Mouse (Mus musculus): ENCODE measurements around the gene Apoa2. TPM values are rescaled to one million over a fixed set of nuclear protein-coding genes. Genes with fewer than 3 reads are reported as not detected.

The Apoa2 gene
- total RNA-seq (2021) = 1 to 10 TPM; 1.7 to 1.8 TPM

- no peak for DNase-seq
Observed at GRCm38 (mm10) chr1:171224857-171225256, at the start of gene Apoa2. Apoa2 (plus strand) TSS chr1:171225054.

DNA sequence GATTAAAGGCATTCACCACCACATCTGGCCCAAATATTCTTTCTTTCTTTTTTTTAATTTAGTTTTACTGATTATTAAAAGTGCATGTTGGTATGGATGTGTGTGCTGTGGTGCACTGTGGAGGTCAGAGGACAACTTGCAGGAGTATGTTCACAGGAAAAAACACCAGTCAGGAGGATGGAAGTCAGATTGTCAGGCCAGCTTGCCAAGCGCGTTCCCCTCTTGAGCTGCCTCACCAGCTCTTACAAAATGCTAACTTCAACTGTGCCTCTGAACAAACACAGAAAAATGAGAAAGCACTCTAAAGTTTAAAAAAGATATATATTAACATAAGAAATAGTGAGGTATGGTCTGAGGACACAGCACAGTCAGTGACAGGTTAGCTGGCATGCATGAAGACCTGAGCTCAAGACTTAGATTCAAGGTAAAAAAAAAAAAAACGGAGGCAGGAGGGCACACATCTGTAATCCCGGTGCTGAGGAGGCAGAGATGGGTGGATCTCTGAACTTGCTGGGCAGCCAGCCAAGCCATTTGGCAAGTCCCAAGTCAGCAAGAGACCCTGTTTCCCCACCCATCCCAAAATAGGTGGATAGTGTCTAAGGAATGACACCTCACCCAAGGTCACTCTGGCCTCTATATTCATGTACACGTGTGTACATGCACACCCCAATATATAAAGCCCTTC is 45.2 kb upstream of the Apoa2 start:
- no peak for DNase-seq

DNA sequence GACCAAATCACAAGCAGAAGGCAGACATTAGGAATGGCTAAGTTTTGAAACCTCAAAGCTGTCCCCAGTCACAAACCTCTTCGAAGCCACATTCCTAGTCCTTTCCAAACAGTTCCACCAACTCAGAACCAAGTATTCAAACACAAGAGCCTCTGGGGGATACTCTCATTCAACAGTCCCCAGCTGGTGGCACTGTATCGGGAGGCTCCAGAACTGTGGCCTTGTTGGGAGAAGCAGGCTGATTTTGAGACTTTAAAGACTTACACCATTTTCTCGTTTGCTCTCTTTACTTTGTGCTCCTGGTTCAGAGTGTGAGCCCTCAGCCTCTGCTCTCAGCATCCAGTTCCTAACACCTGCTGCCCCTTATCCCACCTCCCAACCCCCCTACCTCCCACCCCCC is 41.8 kb upstream of the Apoa2 start:
- DNase-seq = no peak

DNA sequence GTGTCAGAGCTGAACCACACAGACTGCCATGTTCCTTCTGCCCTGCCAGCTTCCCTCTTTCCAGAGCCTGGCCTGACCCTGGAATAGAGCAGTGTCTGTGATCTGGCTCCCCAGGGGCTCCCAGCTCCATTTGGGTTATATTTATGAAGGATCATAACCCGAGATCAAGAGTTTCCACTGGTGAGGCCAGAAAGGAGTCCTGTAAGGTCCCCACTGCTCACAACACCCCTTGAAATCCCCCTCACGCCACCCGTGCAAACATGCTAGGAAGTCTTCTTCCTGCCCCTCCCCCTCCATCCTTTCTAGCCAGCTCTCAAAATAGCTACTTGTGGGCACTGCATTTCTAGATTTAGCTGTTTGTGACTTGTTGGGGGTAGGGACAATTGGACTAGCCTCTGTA is 41.2 kb upstream of the Apoa2 start:
- peak; percentile 69 for DNase-seq

DNA sequence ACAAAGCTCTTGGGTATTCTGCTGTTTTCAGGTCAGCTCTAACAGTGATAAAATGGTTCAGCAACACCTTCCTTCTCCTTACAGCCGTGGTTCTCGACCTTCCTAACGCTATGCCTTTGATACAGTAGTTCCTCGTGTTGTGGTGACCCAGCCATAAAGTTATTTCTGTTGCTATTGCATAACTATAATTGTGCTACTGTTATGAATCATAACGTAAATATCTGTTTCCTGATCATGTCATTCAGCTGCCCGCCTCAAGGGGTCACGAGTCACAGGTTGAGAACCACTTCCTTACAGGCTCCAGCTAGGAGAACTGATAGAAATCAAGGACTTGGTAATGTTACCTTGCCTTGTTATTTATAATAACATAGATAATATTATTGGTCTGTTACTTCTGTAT is 40.5 kb upstream of the Apoa2 start:
- DNase-seq = peak; percentile 47

DNA sequence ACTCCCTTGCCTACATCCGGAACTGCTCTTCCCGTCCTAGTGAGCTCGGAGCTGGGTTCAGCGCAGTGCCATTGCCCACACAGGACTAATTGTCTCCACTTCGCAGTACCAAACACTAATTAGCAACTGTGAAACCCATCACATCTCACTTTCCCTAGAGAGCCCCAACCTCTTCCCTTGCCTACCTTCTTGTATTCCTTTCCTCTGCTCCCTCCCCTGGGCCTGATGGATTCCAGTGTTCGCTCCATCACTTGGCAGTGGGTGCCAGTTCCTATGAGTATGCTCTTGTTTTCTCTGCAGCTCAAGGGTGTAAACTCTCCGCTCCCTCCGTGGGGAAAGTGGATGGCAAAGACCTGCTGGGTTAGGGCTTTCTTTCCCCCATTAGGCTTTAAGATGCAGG is 39.2 kb upstream of the Apoa2 start:
- no peak for DNase-seq

DNA sequence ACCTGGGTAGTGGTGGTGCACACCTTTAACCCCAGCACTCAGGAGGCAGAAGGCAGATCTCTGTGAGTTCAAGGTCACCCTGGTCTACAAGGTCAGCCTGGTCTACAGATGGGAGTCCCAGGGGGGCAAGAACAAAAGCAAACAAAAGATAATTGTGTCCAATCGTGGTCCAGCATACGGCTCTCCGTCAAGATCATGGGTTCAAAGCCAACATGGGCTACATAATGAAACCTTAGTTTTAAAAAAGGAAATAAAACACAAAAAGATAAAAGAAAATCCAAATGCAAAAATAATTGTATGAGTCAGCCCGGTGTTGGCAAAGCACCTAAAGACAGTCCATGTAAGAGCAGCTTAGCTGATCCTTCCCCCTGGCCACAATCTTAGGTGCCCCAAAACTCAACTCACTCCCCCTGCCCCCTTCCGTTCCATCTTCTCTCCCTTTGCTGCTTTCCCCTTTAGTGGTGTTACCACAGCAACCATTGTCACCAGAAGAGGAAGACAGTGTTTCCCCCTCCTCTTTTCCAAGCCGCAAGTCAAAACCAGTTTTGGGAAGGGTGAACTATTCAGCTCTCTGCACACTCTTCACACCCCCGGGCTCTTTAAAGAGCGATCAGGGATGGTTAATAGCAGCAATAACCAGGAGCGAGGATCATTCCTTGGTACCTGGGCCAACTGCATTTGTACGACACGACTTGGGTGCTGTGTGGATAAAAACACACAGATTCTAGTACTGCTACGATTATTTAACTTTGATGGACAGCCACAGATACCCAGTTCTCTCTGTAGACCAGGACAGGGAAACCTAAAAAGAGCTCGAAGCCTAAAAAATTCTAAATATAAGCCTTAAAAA is 36.8 kb upstream of the Apoa2 start:
- DNase-seq = no peak

DNA sequence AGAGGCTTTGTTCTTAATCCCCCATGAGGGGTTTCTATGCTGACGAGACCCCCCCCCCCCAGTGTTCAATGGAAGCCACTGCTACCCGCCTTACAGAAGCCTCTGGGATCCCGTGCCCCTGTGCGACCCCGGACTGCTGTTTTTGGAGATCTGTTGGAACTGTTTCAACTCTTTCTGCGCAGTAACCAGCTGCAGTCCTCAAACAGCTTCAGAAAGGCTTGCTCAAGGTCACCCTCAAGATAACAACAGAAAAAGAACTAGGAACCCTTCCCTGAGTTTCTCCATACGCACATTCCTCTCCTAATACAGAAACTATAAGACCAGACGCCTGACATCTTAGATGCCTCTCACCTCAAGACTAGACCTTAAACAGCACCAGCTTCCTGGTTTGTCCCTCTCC is 35.8 kb upstream of the Apoa2 start:
- peak; percentile 51 for DNase-seq

DNA sequence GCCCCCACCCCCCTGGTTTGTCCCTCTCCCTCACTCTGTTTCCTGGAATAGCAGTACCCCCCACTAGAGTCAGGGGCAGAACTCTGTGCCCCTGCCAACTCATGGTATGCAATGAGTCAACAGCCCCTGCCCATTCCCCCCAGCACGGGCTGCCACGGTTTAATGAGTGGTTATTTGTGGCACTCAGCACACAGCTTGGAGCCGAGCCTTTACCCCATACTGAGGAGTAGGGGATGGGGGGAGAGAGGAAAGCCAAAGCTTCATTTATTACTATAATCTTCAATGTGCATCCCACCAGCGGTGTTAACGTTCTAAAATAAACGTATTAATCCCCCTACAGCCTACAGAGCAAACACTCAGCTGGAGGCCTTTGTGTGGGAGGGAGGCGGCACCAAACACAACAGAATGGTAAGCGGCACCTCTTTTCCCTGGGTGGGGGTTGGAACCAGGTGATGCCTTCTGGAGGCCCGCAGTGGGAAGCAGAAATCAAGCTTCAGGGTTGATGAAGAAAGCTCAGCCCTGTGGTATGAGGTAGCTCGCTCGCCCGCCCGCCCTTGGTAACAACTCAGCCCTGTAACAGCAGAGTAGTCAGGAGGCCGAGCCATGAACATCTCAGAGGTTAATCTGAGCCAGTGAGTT is 35.3 kb upstream of the Apoa2 start:
- peak; percentile 58 for DNase-seq

DNA sequence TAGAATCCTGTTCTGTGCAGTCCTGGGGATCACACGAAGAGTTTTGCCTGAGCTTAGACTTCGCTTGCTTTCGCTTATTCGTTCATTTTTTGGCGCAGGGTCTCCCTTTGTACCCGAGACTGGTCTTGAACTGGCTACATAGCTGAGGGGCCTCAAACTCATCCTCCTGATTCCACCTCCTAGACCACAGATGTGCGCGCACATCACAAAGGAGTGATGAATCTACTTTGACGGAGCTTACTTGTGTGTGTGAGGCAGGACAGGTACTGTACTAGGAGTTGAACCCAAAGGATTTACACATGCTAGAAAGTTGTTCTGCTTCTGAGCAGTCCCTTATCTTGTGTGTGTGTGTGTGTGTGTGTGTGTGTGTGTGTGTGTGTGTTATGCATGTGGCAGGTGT is 34.0 kb upstream of the Apoa2 start:
- DNase-seq = no peak

- no peak for DNase-seq
Observed at GRCm38 (mm10) chr1:171192283-171192682, 32.6 kb upstream of the Apoa2 start.

GRCm38 (mm10) chr1:171193093-171193840 is 31.6 kb upstream of the Apoa2 start:
- peak; percentile 25 for DNase-seq

GRCm38 (mm10) chr1:171193911-171194830 is 30.7 kb upstream of the Apoa2 start:
- no peak for DNase-seq

DNA sequence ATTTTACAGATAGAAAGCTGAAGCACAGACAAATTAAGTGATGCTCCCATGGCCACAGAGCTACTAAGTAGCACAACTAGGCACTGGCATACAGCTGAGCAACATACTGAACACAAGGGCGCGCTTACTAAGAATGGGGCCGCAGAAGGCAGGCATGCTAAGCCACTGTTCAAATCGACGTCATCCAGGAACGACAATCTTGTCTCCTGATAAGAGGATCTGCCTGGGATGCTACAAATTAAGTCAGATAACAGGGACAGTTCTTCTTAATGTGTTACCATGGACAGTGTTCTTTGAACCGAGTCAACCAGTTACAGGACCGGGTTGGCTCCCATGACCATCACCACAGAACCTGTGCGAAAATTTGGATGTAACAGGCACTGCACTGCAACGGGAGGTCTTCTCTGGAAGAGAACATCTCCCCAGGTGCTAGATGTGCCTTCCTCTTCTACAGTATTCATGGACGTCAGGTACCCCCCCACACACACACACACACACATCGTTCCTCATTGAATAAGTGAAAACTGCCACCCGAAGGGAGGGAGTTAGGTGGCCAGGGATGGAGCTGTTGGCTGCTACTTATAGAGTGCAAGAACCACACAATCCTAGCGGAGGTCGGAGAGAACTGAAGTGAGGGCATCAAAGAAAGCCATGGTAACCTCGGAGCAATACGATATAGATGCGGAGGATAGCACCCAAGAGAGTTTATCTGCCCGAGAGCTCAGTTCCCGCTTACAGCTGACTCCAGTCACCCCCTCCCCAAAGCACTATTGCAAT is 29.6 kb upstream of the Apoa2 start:
- no peak for DNase-seq

GRCm38 (mm10) chr1:171195887-171196397 is 28.9 kb upstream of the Apoa2 start, which contains the start of gene Pcp4l1:
Pcp4l1 (minus strand) TSS chr1:171196268.
- peak; percentile 84 for DNase-seq

GRCm38 (mm10) chr1:171199532-171199931 is 25.3 kb upstream of the Apoa2 start:
- DNase-seq = no peak

- no peak for DNase-seq
Observed at GRCm38 (mm10) chr1:171200769-171201168, 24.1 kb upstream of the Apoa2 start.

GRCm38 (mm10) chr1:171203471-171204248 is 21.2 kb upstream of the Apoa2 start:
- no peak for DNase-seq

- DNase-seq = no peak
Observed at GRCm38 (mm10) chr1:171204249-171204644, 20.6 kb upstream of the Apoa2 start.

Data from heart, postnatal 4 days (tissue).